Mouse (Mus musculus): ENCODE data around the gene Serpina3m. TPM values are rescaled to one million over a fixed set of nuclear protein-coding genes. Genes with fewer than 3 reads are reported as not detected.

Gene Serpina3m
- total and polyA plus RNA-seq, 3 experiments = not detected

DNA sequence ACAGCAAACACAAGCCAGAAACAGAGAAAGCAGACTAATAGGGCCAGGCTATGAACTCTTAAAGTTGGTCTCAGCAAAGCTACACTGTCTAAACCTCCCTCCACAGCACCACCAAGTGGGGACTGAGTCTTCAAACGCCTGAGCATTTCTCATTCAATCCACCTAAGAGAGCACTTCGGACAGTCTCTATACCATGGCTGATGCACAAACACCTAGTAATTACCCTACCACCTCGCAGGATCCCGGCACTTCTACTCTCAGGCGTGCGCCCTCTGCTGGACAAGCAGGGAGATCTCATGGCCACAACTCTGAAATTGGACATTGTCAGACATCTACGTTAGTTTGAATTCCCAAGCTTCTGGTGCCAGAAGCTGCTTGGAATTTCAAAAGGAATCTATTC, 88.6 kb downstream of the Serpina3m start:
- dilution Hi-C loops (cut with MboI; ENCODE audit: extremely low pct_ligation_motif_present, extremely low pct_unique_long_range_greater_than_20kb, low sequenced_read_pairs) = no loop called here

DNA sequence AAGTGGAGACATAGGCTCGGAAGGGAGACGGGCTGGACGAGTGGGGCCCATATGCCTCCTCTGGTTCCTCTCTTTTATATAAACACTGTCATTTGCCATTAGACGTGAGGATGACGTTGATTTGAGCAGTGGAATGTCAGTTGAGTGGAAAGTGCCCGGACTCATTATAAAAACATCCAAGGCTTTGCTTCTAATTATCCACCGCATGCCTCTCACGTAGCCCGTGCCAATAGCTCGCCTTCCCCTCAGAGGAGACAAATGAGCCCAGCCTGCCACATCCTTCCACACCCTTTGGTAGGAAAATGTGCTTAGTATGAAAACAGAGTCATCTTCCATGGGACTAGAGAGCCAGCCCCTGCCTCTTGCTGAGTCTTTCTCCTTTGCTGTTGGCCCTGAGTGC, 93.1 kb downstream of the Serpina3m start:
- no peaks in the 10 kb centered on the region for H3K79me2 ChIP-seq (replicated peaks; ENCODE audit: control insufficient read depth, extremely low read depth, insufficient read depth, poor library complexity, severe bottlenecking)
- in situ Hi-C loops (cut with MboI; ENCODE audit: low pct_ligation_motif_present, low pct_unique_long_range_greater_than_20kb, low sequenced_read_pairs) = loop anchor here (25.0 kb wide), 1 partner anchor 506 kb away; no protein-coding TSS in a partner anchor
- TF ChIP-seq EP300 (IDR thresholded peaks at IDR 0.05; ENCODE audit: low read length) (no peak), BHLHE40 (IDR thresholded peaks at IDR 0.05; ENCODE audit: low read depth, low read length) (no peak), MYC (IDR thresholded peaks at IDR 0.05; ENCODE audit: low read depth, low read length) (no peak), MAZ (IDR thresholded peaks at IDR 0.05; ENCODE audit: low read depth, low read length) (no peak), JUND (conservative IDR thresholded peaks at IDR 0.05; ENCODE audit: low read depth, low read length) (no peak), TCF12 (IDR thresholded peaks at IDR 0.05; ENCODE audit: low read depth, low read length) (no peak), MAFK (IDR thresholded peaks at IDR 0.05; ENCODE audit: insufficient replicate concordance, low read length) (no peak), SMC3 (IDR thresholded peaks at IDR 0.05; ENCODE audit: low read depth, low read length) (no peak), UBTF (IDR thresholded peaks at IDR 0.05; ENCODE audit: low read depth, low read length) (no peak), ETS1 (conservative IDR thresholded peaks at IDR 0.05; ENCODE audit: low read depth, low read length) (no peak), JUN (IDR thresholded peaks at IDR 0.05; ENCODE audit: insufficient read depth, low read depth, low read length) (no peak), KAT2A (IDR thresholded peaks at IDR 0.05; ENCODE audit: insufficient replicate concordance, low read length) (no peak)

More for the DNA sequence above, 88.6 kb downstream of the Serpina3m start:
- H3K9ac ChIP-seq (ENCODE audit: insufficient read depth, low read depth) = no peak overlapping the region
- TF ChIP-seq TBP (conservative IDR thresholded peaks at IDR 0.05; ENCODE audit: low read depth, low read length) = no peak
- no peak for TF ChIP-seq USF1 (IDR thresholded peaks at IDR 0.05; ENCODE audit: low read depth, low read length)
- TF ChIP-seq MXI1 (IDR thresholded peaks at IDR 0.05; ENCODE audit: low read depth, low read length) = no peak
- no peak for TF ChIP-seq RCOR1 (conservative IDR thresholded peaks at IDR 0.05; ENCODE audit: low read depth, low read length)
- TF ChIP-seq POLR2AphosphoS2 (IDR thresholded peaks at IDR 0.05; ENCODE audit: low read depth, low read length) = no peak
- TF ChIP-seq EP300 (IDR thresholded peaks at IDR 0.05; ENCODE audit: low read length) = no peak
- no peak for TF ChIP-seq SIN3A (IDR thresholded peaks at IDR 0.05; ENCODE audit: low read length)
- TF ChIP-seq IRF4 (IDR thresholded peaks at IDR 0.05; ENCODE audit: low read depth, low read length) = no peak
- no peak for TF ChIP-seq E2F4 (IDR thresholded peaks at IDR 0.05; ENCODE audit: insufficient replicate concordance, low read depth, low read length)
- no peak for TF ChIP-seq NELFE (IDR thresholded peaks at IDR 0.05; ENCODE audit: low read depth, low read length)
- no peak for TF ChIP-seq MAX (IDR thresholded peaks at IDR 0.05; ENCODE audit: low read length)
- peak; percentile 32 for TF ChIP-seq RAD21 (IDR thresholded peaks at IDR 0.05; ENCODE audit: low read depth, low read length)
- peak; percentile 72 to 80 for TF ChIP-seq CTCF (conservative IDR thresholded peaks at IDR 0.05 in 1 of 2, IDR thresholded peaks at IDR 0.05 in 1 of 2; ENCODE audit: low read depth in 2 of 2, low read length in 2 of 2)
- no peak for TF ChIP-seq ZC3H11A (IDR thresholded peaks at IDR 0.05; ENCODE audit: low read depth, low read length)
- TF ChIP-seq ZNF384 (IDR thresholded peaks at IDR 0.05; ENCODE audit: low read depth, low read length) = no peak
- TF ChIP-seq ZKSCAN1 (IDR thresholded peaks at IDR 0.05; ENCODE audit: borderline replicate concordance, low read depth, low read length) = no peak
- no peak for TF ChIP-seq HCFC1 (IDR thresholded peaks at IDR 0.05; ENCODE audit: low read depth, low read length)
- no peak for TF ChIP-seq TCF12 (IDR thresholded peaks at IDR 0.05; ENCODE audit: low read depth, low read length)
- TF ChIP-seq UBTF (IDR thresholded peaks at IDR 0.05; ENCODE audit: low read depth, low read length) = no peak
- TF ChIP-seq NRF1 (IDR thresholded peaks at IDR 0.05; ENCODE audit: low read depth, low read length) = no peak
- TF ChIP-seq POLR2A (IDR thresholded peaks at IDR 0.05; ENCODE audit: low read depth, low read length) = no peak
- TF ChIP-seq MAZ (IDR thresholded peaks at IDR 0.05; ENCODE audit: low read depth, low read length) = no peak
- no peak for TF ChIP-seq USF2 (conservative IDR thresholded peaks at IDR 0.05; ENCODE audit: low read depth, low read length)
- TF ChIP-seq MEF2A (IDR thresholded peaks at IDR 0.05; ENCODE audit: borderline replicate concordance, low read depth, low read length) = no peak
- peak; percentile 63 for TF ChIP-seq SMC3 (IDR thresholded peaks at IDR 0.05; ENCODE audit: low read depth, low read length)
- peak; percentile 56 for DNase-seq (ENCODE audit: extremely low read depth)
- H3K79me2 ChIP-seq (replicated peaks; ENCODE audit: control insufficient read depth, extremely low read depth, insufficient read depth, poor library complexity, severe bottlenecking) = no peaks in the 10 kb centered on the region
- no peak overlapping the region for H3K27ac ChIP-seq (ENCODE audit: insufficient read depth, low read depth)
- no peaks in the 10 kb centered on the region for H3K4me1 ChIP-seq (ENCODE audit: control insufficient read depth in 1 of 2, insufficient read depth in 2 of 2)
- in situ Hi-C loops (cut with MboI; ENCODE audit: low pct_ligation_motif_present, low pct_unique_long_range_greater_than_20kb, low sequenced_read_pairs) = loop anchor here (10.0 to 25.0 kb wide), 2 partner anchors 442 to 510 kb away; partner anchors contain the start of gene Serpina11
- H3K36me3 ChIP-seq (replicated peaks in 1 of 2; ENCODE audit: control insufficient read depth in 1 of 2, insufficient read depth in 1 of 2, low read length in 1 of 2) = no peaks in the 10 kb centered on the region
- no peaks in the 10 kb centered on the region for H3K9me3 ChIP-seq (replicated peaks; ENCODE audit: low read length)
- H3K4me2 ChIP-seq (ENCODE audit: insufficient read depth, low read depth, poor library complexity, severe bottlenecking) = no peak overlapping the region
- H3K27me3 ChIP-seq (replicated peaks) = peaks cover 57% of the 10 kb centered on the region
- H3K4me3 ChIP-seq (replicated peaks in 1 of 3; ENCODE audit: low read depth in 2 of 3, low read length in 2 of 3, poor library complexity in 1 of 3) = no peak overlapping the region

More for the DNA sequence above, 93.1 kb downstream of the Serpina3m start:
- no peak for DNase-seq (ENCODE audit: extremely low read depth)
- Histone ChIP-seq H3K9me3 (replicated peaks; ENCODE audit: low read length) (no peaks in the 10 kb centered on the region), H3K4me3 (replicated peaks in 1 of 3; ENCODE audit: low read depth in 2 of 3, low read length in 2 of 3, poor library complexity in 1 of 3) (no peak overlapping the region), H3K4me2 (ENCODE audit: insufficient read depth, low read depth, poor library complexity, severe bottlenecking) (no peak overlapping the region), H3K27ac (ENCODE audit: insufficient read depth, low read depth) (no peak overlapping the region), H3K4me1 (ENCODE audit: control insufficient read depth in 1 of 2, insufficient read depth in 2 of 2) (peaks cover 0 to 2% of the 10 kb centered on the region in 2 experiments; a peak in 1 of 4 replicates), H3K27me3 (replicated peaks) (peaks cover 54% of the 10 kb centered on the region), H3K9ac (ENCODE audit: insufficient read depth, low read depth) (no peak overlapping the region), H3K36me3 (replicated peaks in 1 of 2; ENCODE audit: control insufficient read depth in 1 of 2, insufficient read depth in 1 of 2, low read length in 1 of 2) (no peaks in the 10 kb centered on the region)
- dilution Hi-C loops (cut with MboI; ENCODE audit: extremely low pct_ligation_motif_present, extremely low pct_unique_long_range_greater_than_20kb, low sequenced_read_pairs) = no loop called here

All from CH12.LX (cell line).